Mouse (Mus musculus) bone marrow macrophage, adult 2 months (primary cell): Measurements from ENCODE around the gene Prl2c5.
"Not testable (repeated sequence)": the region's sequence is repeated elsewhere in the genome, so short reads cannot be mapped to it uniquely, and the experiment has no call there.

Experiments
- CTCF ChIP-seq: IDR thresholded peaks from 2 replicates; pipeline ENCODE4 v1.5.1; 2012; ENCODE audit warnings: low read depth, mild to moderate bottlenecking, low read length, moderate library complexity
- POLR2A ChIP-seq: IDR thresholded peaks from 2 replicates; pipeline ENCODE4 v1.6.1; 2012; ENCODE audit warnings: mild to moderate bottlenecking, low read depth, low read length, borderline replicate concordance

DNA sequence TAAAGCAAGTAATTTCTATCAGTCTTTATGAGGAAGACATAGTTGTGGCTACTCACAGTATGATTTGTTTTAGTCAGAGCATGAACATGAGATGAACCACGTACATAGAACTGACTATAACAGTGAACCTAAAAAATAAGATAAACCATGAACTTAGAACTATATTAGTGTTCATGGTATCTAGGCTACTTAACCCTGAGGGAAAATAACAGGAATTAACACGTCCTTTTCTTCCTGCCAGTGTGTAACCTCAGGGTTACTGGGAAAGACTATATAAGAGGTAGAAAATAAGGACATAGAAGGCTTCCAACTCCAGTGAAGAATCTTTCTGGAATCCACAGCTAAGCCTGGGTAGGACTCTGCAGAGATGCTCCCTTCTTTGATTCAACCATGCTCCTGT is at the start of gene Prl2c5:
- not testable (repeated sequence) for TF ChIP-seq POLR2A, CTCF
